Comparison of ENCODE assay signal across 8 mouse cellular contexts in the genomic region with DNA sequence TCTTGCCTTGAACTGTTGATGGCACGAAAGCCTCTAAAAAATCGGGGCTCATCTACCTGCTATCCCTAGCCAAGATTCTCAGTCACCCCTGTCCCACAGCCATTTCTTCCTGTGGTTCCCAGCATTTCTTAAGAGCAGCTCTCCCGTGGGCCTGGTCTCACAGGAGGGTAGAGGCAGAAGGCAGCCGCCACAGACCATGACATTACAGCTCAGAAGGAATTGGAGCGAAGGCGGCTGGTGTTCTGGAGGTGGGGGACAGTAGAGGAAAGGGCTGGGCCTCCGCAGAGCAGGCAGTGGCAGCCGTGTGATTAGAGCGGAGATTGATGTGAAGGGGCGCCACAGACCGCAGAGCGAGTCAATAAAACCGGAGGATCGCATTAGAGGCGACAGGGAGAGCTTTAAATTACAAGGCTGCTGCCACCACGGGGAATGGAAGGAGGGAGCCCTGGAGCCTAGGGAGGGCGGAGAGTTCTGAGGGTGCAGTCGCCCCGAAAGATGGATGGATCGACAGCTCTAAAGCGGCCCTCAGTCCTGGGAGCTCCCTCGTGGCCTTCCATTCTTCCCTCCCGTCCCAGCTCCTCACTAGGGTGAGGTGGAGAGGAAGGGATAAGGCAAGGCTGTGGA. TPM values are rescaled to one million over a fixed set of nuclear protein-coding genes. Genes with fewer than 3 reads are reported as not detected.
A peak's percentile ranks its signal among the peaks of the same experiment; 100 is the strongest.
DNase-seq lines count a peak whose midpoint lies in the region; ATAC-seq lines count a peak whose summit lies in the region.

No protein-coding gene starts in this region.

- H3K27ac ChIP-seq in forebrain, embryonic 11.5 days (ENCODE audit: low read depth, low read length): no peak overlapping the region
- H3K27ac ChIP-seq in limb, embryonic 15.5 days: no peak overlapping the region

- no peaks in the 10 kb centered on the region for H3K9me3 ChIP-seq in forebrain, embryonic 11.5 days (ENCODE audit: control insufficient read depth, low read length)
- H3K9me3 ChIP-seq in limb, embryonic 15.5 days: no peaks in the 10 kb centered on the region

- peak; percentile 34 to 50 for DNase-seq in kidney, postnatal 4 days
- no peak for DNase-seq in kidney, postnatal 25 days
- no peak for DNase-seq in forebrain, embryonic 11.5 days (ENCODE audit: low spot score)
- peak; percentile 27 for DNase-seq in retina, embryonic 14.5 days (ENCODE audit: low spot score)
- no peak for DNase-seq in yolk sac, embryonic 10.5 days (ENCODE audit: low spot score)
- DNase-seq in spleen, adult 12 weeks (ENCODE audit: low spot score): no peak
- DNase-seq in left cerebral cortex, adult 18-20 months (ENCODE audit: low spot score in 2 of 2): no peak

- peak; percentile 59 for ATAC-seq in forebrain, embryonic 11.5 days (replicated peaks; ENCODE audit: low FRiP score)
- ATAC-seq in limb, embryonic 15.5 days (ENCODE audit: insufficient number of reproducible peaks, low FRiP score, low TSS enrichment, low read depth): no peak

- no peak overlapping the region for H3K4me3 ChIP-seq in forebrain, embryonic 11.5 days (ENCODE audit: low read depth, low read length)
- peak overlapping the region; percentile 11 for H3K4me3 ChIP-seq in limb, embryonic 15.5 days

- no peaks in the 10 kb centered on the region; the same call in 1 of the 2 replicates for H3K27me3 ChIP-seq in forebrain, embryonic 11.5 days (ENCODE audit: control insufficient read depth, insufficient read depth, low read length)
- no peaks in the 10 kb centered on the region for H3K27me3 ChIP-seq in limb, embryonic 15.5 days

- no peaks in the 10 kb centered on the region for H3K36me3 ChIP-seq in forebrain, embryonic 11.5 days (ENCODE audit: control insufficient read depth, insufficient read depth, low read length)
- peaks cover 6% of the 10 kb centered on the region; the same call in 1 of the 2 replicates for H3K36me3 ChIP-seq in limb, embryonic 15.5 days

- H3K9ac ChIP-seq in forebrain, embryonic 11.5 days (ENCODE audit: low read length): no peak overlapping the region
- H3K9ac ChIP-seq in limb, embryonic 15.5 days: 0 out of 2 replicates have a peak overlapping the region, but pooled peaks have one; percentile 21

- no peak overlapping the region; the same call in 1 of the 2 replicates for H3K4me2 ChIP-seq in forebrain, embryonic 11.5 days (ENCODE audit: low read depth, low read length, severe bottlenecking)
- H3K4me2 ChIP-seq in limb, embryonic 15.5 days: peak overlapping the region; percentile 35

- 4% methylated on average over 23 of the region's 23 CpGs for WGBS in forebrain, embryonic 11.5 days
- WGBS in limb, embryonic 15.5 days: 13% methylated on average over 23 of the region's 23 CpGs

- H3K4me1 ChIP-seq in forebrain, embryonic 11.5 days (replicated peaks; ENCODE audit: control insufficient read depth, insufficient read depth, low read length): peaks cover 15% of the 10 kb centered on the region; the same call in 1 of the 2 replicates
- H3K4me1 ChIP-seq in limb, embryonic 15.5 days: peaks cover 31% of the 10 kb centered on the region

RNA-seq across cellular contexts. Expression of a gene that starts 13.6 kb away (rescaled TPM):
- 15.9 TPM in 2 replicates for polyA plus RNA-seq in forebrain, embryonic 11.5 days (2014; fragmentation: Nextera tagmentation; extraction: Ambion mirVana)
- polyA plus RNA-seq in limb, embryonic 15.5 days (2015; fragmentation: Nextera tagmentation; extraction: Ambion mirVana): 4.0 and 4.8 TPM in 2 replicates
- total RNA-seq in left cerebral cortex, adult 18-20 months (2021): 10 to 100 TPM; 41.8 to 44.5 TPM

RNA-seq across cellular contexts. Expression of a gene that starts 16.1 kb away (rescaled TPM):
- polyA plus RNA-seq in forebrain, embryonic 11.5 days (2014; fragmentation: Nextera tagmentation; extraction: Ambion mirVana): 28.6 and 31.1 TPM in 2 replicates
- 20.2 and 21.3 TPM in 2 replicates for polyA plus RNA-seq in limb, embryonic 15.5 days (2015; fragmentation: Nextera tagmentation; extraction: Ambion mirVana)
- total RNA-seq in left cerebral cortex, adult 18-20 months (2021): 10 to 100 TPM; 22.9 to 23.1 TPM

RNA-seq across cellular contexts. Expression of a gene that starts 27.9 kb away (rescaled TPM):
- 13.9 and 14.8 TPM in 2 replicates for polyA plus RNA-seq in forebrain, embryonic 11.5 days (2014; fragmentation: Nextera tagmentation; extraction: Ambion mirVana)
- 24.9 and 25.2 TPM in 2 replicates for polyA plus RNA-seq in limb, embryonic 15.5 days (2015; fragmentation: Nextera tagmentation; extraction: Ambion mirVana)
- 10 to 100 TPM in 1 of 2 experiments, 1 to 10 TPM in 1; 9.5 to 10.2 TPM for total RNA-seq in left cerebral cortex, adult 18-20 months (2021)

RNA-seq across cellular contexts. Expression of a gene that starts 38.3 kb away (rescaled TPM):
- 2.9 and 3.7 TPM in 2 replicates for polyA plus RNA-seq in forebrain, embryonic 11.5 days (2014; fragmentation: Nextera tagmentation; extraction: Ambion mirVana)
- polyA plus RNA-seq in limb, embryonic 15.5 days (2015; fragmentation: Nextera tagmentation; extraction: Ambion mirVana): 1.5 and 2.1 TPM in 2 replicates
- 100 to 1,000 TPM; 279 to 305 TPM for total RNA-seq in left cerebral cortex, adult 18-20 months (2021)

Comparison
In these comparisons a context has a peak if more than half of its experiments do, and no peak if none do; other contexts are left out.
1. DNase-seq: peak in kidney, postnatal 4 days (2 of 2) and retina, embryonic 14.5 days (single experiment); none in kidney, postnatal 25 days (0 of 2), forebrain, embryonic 11.5 days (single experiment), yolk sac, embryonic 10.5 days (single experiment), spleen, adult 12 weeks (single experiment) and left cerebral cortex, adult 18-20 months (0 of 2).